Mouse (Mus musculus): ENCODE results near the gene Lrba. TPM values are rescaled to one million over a fixed set of nuclear protein-coding genes. Genes with fewer than 3 reads are reported as not detected.

The Lrba gene
- polyA plus RNA-seq, 1 experiment from 2014 or later = 4.6 TPM

DNA sequence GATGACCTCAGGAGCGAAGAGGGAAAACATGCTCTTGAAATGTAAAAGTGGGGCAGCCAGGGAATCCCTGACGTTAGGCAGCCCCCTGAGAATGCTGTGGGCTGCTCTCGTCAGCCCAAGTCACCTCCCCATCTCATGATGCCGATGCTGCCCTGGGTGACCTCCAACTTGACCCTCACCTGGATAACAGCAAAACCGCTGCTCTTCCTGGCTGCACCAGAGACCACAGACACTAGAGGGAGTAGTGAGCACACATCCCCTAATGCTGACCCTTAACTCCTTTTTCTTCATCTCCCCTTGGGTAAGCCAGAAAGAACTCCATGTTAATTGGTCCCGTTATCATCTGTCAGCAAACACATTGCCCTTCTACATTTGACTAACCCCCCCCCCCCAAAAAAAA is 572.2 kb downstream of the Lrba start:
- no peak overlapping the region for H3K4me3 ChIP-seq (replicated peaks)
- ATAC-seq (ENCODE audit: insufficient read depth, low FRiP score, low read depth) = no peak
- no peaks in the 10 kb centered on the region for H3K9me3 ChIP-seq
- no peak overlapping the region for H3K9ac ChIP-seq
- 0 out of 2 replicates have a peak, but pooled peaks cover 6% of the 10 kb centered on the region for H3K4me1 ChIP-seq
- H3K4me2 ChIP-seq = no peak overlapping the region
- no peak overlapping the region for H3K27ac ChIP-seq
- no peaks in the 10 kb centered on the region for H3K27me3 ChIP-seq (replicated peaks)
- H3K36me3 ChIP-seq = no peaks in the 10 kb centered on the region
- WGBS = 43% methylated on average over 6 of the region's 6 CpGs

DNA sequence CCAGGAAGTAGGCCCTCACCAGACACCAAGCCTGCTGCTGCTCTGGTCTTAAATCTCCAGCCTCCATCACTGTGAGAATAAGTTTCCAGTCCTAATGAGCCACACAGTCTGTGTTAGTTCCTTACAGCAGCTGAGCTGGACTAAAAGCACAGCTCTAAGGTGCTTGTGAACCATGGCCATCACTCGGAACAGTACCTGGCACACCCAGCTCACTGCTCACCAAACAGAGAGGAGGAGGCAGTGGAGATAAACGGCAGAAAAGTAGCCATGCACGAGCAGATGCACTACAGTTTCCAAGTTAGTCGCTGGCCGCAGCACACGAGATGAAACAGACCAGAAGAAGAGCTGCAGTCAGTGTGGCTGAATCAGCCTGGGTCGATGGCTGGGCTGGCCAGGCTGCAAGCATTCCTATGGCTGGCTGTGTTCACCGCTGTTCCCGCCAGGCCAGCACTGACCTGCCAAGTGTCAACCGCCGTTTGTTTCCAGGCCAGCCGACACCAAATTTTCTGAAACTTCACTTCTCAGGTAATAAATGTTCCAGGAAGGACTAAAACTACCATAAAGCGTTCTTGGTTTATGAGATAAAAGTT is 573.5 kb downstream of the Lrba start:
- WGBS = 72% methylated on average over 13 of the region's 13 CpGs
- no peak overlapping the region for H3K4me2 ChIP-seq
- ATAC-seq (ENCODE audit: insufficient read depth, low FRiP score, low read depth) = no peak
- H3K27ac ChIP-seq = no peak overlapping the region
- H3K9me3 ChIP-seq = no peaks in the 10 kb centered on the region
- no peak overlapping the region for H3K4me3 ChIP-seq (replicated peaks)
- H3K27me3 ChIP-seq (replicated peaks) = no peaks in the 10 kb centered on the region
- 0 out of 2 replicates have a peak, but pooled peaks cover 6% of the 10 kb centered on the region for H3K4me1 ChIP-seq
- H3K36me3 ChIP-seq = no peaks in the 10 kb centered on the region
- H3K9ac ChIP-seq = no peak overlapping the region

DNA sequence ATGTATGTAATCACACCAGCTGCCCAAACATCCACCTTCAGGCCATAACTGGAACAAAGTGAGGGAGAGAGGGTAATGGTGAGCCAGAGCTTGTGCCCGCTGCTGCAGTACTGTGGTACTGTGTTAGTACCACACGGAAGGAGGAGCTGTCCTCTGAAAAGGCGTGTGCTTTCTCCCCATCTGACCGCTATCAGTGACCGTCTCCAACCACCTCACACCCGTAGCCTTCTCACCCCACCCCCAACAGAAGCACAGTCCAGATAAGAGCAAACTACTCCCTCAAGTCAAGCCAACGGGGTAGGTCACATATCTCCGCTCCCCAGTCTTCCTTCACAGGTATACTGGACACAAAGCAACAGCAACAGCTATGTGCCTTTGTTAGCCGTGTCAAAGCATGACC is 574.6 kb downstream of the Lrba start:
- Histone ChIP-seq H3K4me1 (no peaks in the 10 kb centered on the region), H3K9me3 (no peaks in the 10 kb centered on the region), H3K4me2 (no peak overlapping the region), H3K4me3 (replicated peaks) (no peak overlapping the region), H3K27ac (no peak overlapping the region), H3K27me3 (replicated peaks) (no peaks in the 10 kb centered on the region), H3K36me3 (no peaks in the 10 kb centered on the region), H3K9ac (no peak overlapping the region)
- WGBS = 86% methylated on average over 9 of the region's 9 CpGs
- peak; percentile 97 for ATAC-seq (ENCODE audit: insufficient read depth, low FRiP score, low read depth)

DNA sequence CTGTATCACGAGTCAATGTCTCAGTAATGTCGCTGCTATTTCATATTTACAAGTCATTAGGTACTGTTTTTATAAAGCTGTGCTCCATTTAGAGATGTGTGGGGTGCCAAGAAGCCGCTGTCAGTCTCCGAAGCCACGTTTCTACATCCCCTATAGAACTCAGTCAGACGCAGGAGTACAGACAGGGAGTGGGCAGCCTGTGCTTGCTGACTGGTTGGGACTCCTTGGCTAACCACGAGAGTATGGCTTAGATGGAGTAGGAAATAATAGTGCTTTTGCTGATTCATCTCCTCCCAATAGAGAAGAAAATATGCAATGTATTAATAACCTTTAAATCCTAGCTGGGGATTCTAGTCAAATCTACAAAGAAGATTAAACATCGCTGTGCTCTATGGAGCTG is 576.4 kb downstream of the Lrba start:
- no peak overlapping the region for H3K27ac ChIP-seq
- H3K9ac ChIP-seq = no peak overlapping the region
- WGBS = 77% methylated on average over 8 of the region's 8 CpGs
- no peaks in the 10 kb centered on the region for H3K27me3 ChIP-seq (replicated peaks)
- H3K4me2 ChIP-seq = no peak overlapping the region
- no peaks in the 10 kb centered on the region for H3K9me3 ChIP-seq
- ATAC-seq (ENCODE audit: insufficient read depth, low FRiP score, low read depth) = no peak
- H3K4me3 ChIP-seq (replicated peaks) = no peak overlapping the region
- no peaks in the 10 kb centered on the region for H3K36me3 ChIP-seq
- H3K4me1 ChIP-seq = no peaks in the 10 kb centered on the region

DNA sequence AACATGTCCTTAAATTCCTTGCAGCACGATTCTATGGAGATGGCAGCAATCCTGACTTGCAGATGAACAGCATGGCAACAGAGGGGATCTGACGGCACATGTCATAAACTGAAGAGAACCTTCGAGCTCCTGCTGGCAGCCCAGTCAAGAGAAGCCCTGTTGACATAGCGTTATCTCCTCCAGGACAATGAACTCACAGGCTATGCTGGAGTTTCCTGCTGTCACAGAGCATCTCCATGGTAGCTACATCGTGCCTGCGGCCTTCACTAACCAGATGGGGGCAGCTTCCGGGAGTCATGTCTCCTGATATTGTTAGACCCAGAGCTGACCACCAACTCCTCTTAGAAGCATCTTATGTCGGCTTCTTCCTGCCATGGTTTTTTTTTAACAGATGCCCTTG is 578.3 kb downstream of the Lrba start:
- Histone ChIP-seq H3K4me2 (no peak overlapping the region), H3K9me3 (no peaks in the 10 kb centered on the region), H3K27ac (no peak overlapping the region), H3K27me3 (replicated peaks) (no peaks in the 10 kb centered on the region), H3K4me3 (replicated peaks) (no peak overlapping the region), H3K36me3 (no peaks in the 10 kb centered on the region), H3K4me1 (no peaks in the 10 kb centered on the region), H3K9ac (no peak overlapping the region)
- no peak for ATAC-seq (ENCODE audit: insufficient read depth, low FRiP score, low read depth)
- WGBS = 52% methylated on average over 8 of the region's 8 CpGs

DNA sequence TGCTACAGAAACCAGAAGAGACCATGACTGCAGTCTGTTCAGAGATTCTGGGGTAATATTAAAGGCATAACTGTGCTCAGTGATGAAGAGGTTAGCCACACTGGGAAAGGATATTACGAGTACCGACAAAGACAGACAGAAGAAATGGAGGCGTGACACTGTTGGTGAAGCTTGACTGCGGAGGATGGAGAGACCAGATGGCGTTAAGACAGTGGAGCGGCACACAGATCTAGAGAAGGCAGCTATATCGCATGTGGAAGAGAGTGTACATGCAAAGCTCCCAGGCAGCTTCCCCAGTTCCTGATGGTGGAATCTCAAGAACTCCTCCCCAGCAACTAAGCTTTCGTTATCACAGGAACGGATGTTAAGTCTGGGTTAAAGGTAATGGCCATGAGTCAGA is 579.8 kb downstream of the Lrba start:
- Histone ChIP-seq H3K4me2 (no peak overlapping the region), H3K4me3 (replicated peaks) (no peak overlapping the region), H3K9ac (no peak overlapping the region), H3K9me3 (no peaks in the 10 kb centered on the region), H3K27me3 (replicated peaks) (no peaks in the 10 kb centered on the region), H3K36me3 (no peaks in the 10 kb centered on the region), H3K4me1 (no peaks in the 10 kb centered on the region), H3K27ac (no peak overlapping the region)
- WGBS = 93% methylated on average over 9 of the region's 9 CpGs
- ATAC-seq (ENCODE audit: insufficient read depth, low FRiP score, low read depth) = no peak

DNA sequence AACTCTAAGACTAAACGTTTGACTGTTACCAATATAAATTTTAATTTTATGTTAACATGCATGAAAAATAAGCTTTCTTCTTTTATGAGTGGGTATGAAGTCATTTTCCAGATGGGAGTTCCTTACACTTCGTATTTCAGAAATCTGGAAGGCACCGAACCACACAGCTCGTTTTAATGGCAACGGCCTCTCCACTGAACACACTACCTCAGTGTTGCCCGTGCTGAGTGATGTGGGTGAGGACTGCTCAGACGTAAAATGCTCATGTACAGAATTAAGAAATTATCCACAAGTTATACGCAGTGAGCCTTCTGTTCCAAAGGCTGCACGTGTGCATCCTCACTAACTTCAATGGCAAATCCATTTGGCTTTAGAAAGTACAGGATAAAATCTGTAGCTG is 582.4 kb downstream of the Lrba start:
- WGBS = 90% methylated on average over 9 of the region's 9 CpGs
- ATAC-seq (ENCODE audit: insufficient read depth, low FRiP score, low read depth) = no peak
- Histone ChIP-seq H3K9me3 (no peaks in the 10 kb centered on the region), H3K9ac (no peak overlapping the region), H3K4me2 (no peak overlapping the region), H3K27ac (no peak overlapping the region), H3K36me3 (no peaks in the 10 kb centered on the region), H3K27me3 (replicated peaks) (no peaks in the 10 kb centered on the region), H3K4me3 (replicated peaks) (no peak overlapping the region), H3K4me1 (no peaks in the 10 kb centered on the region)

DNA sequence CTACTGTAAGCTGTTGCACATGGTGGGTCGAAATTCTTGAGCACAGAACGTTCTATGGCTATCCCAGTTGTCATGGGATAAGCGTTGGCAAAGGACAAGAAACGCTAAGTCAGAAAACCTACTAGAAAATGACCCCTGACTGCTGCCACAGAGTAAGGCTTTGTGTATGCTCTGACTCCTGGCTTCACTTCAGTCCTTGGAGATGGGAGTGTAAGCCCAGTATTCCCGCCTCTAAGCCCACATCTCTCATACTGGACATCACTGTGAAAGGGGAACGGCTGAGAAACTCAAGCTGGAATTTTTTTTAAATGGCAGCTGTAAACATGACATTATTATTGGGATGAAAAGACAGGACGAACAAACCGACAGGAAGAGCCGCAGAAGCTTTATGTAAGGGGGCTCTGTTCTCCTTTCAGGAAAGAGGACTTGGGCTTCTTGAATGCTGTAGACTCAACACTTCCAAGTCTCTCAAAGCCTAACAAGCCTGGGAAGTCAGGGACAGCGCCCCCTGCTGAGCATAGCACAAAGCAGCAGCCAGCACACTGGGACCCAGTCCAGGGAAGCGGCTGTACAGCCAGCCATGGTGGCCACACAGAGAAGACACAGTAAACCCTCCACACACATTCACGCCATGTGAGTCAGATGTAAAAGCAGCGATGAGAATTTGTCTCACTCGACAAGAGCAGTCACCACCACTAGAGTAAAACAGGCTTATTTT is 583.4 kb downstream of the Lrba start:
- ATAC-seq (ENCODE audit: insufficient read depth, low FRiP score, low read depth) = no peak
- Histone ChIP-seq H3K4me2 (no peak overlapping the region), H3K9ac (no peak overlapping the region), H3K4me3 (replicated peaks) (no peak overlapping the region), H3K9me3 (no peaks in the 10 kb centered on the region), H3K36me3 (no peaks in the 10 kb centered on the region), H3K27ac (no peak overlapping the region), H3K27me3 (replicated peaks) (no peaks in the 10 kb centered on the region), H3K4me1 (no peaks in the 10 kb centered on the region)
- WGBS = 69% methylated on average over 14 of the region's 14 CpGs

DNA sequence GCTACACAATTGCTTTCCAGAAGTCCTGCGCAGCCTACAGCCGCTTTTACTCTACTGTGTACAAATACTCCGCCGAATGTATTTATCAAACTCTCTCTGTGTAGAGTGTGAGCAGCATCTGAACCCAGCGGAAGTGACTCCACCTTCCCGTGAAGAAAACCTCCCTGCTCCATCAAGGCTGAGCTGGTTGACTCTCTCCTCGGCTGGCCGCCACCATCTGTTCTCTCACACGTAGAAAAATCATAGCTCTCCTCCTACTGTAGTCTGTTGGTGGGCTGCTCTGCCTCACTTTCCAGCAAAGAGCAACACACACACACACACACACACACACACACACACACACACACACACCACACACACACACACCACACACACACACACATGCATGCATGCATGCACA is 584.7 kb downstream of the Lrba start:
- Histone ChIP-seq H3K36me3 (no peaks in the 10 kb centered on the region), H3K27me3 (replicated peaks) (no peaks in the 10 kb centered on the region), H3K9me3 (no peaks in the 10 kb centered on the region), H3K27ac (peak overlapping the region; percentile 67), H3K9ac (no peak overlapping the region), H3K4me1 (no peaks in the 10 kb centered on the region), H3K4me3 (replicated peaks) (no peak overlapping the region), H3K4me2 (no peak overlapping the region)
- ATAC-seq (ENCODE audit: insufficient read depth, low FRiP score, low read depth) = no peak
- 50% methylated on average over 9 of the region's 9 CpGs for WGBS

DNA sequence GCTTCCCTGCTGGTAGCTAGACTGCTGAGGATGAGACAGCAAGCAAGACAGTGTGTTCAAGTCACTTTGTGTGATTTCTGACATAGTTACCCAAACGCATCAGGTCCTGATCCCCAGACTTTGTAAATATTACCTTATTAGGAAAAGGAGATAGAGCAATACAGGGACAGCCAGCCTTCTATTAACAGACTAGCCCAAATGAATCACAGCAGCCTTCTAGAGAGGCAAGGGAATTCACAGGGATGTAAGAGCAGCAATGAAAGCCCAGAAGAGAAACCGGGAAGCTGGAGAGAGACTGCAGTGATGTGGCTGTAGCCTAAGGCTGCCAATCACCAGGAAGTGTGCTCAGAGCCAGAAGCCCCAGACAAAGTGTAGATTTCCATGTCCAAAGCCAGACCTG is 585.2 kb downstream of the Lrba start:
- no peaks in the 10 kb centered on the region for H3K4me1 ChIP-seq
- no peaks in the 10 kb centered on the region for H3K36me3 ChIP-seq
- no peaks in the 10 kb centered on the region for H3K27me3 ChIP-seq (replicated peaks)
- no peaks in the 10 kb centered on the region for H3K9me3 ChIP-seq
- H3K9ac ChIP-seq = no peak overlapping the region
- peak overlapping the region; percentile 67 for H3K27ac ChIP-seq
- WGBS = 27% methylated on average over 2 of the region's 2 CpGs
- ATAC-seq (ENCODE audit: insufficient read depth, low FRiP score, low read depth) = no peak
- H3K4me2 ChIP-seq = no peak overlapping the region
- H3K4me3 ChIP-seq (replicated peaks) = no peak overlapping the region

DNA sequence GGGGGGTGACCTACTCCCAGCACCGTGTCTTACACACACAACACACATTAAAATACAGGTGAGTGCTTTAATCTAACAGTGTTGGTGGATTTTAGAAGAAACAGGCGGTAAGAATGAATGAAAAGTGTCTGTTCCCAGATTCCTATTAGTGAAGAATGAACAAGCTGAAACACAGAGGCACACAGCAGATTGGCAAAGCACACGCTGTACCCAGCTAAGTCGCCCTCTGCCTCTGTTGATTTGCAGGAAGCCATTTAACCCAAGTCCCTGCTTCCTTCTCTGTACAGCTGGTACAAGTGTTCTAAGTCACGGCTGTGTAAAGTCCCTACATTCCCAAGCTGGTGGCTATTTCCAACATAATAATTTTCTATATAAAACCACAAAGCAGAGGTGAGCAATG is 586.4 kb downstream of the Lrba start:
- Histone ChIP-seq H3K27me3 (replicated peaks) (no peaks in the 10 kb centered on the region), H3K4me1 (no peaks in the 10 kb centered on the region), H3K4me3 (replicated peaks) (no peak overlapping the region), H3K36me3 (no peaks in the 10 kb centered on the region), H3K4me2 (no peak overlapping the region), H3K9ac (no peak overlapping the region), H3K9me3 (no peaks in the 10 kb centered on the region), H3K27ac (no peak overlapping the region)
- WGBS = 85% methylated on average over 5 of the region's 5 CpGs
- ATAC-seq (ENCODE audit: insufficient read depth, low FRiP score, low read depth) = no peak

DNA sequence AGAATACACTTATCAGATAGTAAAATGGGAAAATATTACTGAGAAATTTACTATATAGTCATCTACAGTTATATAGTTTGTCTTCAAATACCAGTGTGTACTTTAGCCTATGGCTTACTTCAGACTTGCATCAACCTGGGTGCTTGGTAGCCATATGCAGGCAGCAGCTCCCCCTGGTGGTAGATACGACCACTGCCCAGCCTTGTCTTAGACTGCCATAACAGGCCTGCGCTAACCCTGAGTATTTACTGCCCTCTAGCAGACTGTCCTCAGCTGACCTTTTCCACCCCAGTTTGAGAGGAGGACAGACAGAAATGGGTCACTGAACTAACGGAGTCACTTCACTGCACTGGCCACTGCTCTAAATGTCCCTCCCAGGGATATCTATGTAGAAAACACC is 588.2 kb downstream of the Lrba start:
- WGBS = 26% methylated on average over 3 of the region's 3 CpGs
- ATAC-seq (ENCODE audit: insufficient read depth, low FRiP score, low read depth) = peak; percentile 75; the same call in 1 of the 2 replicates
- no peak overlapping the region for H3K4me3 ChIP-seq (replicated peaks)

More for the DNA sequence above, 588.2 kb downstream of the Lrba start:
- Histone ChIP-seq H3K36me3 (no peaks in the 10 kb centered on the region), H3K9me3 (no peaks in the 10 kb centered on the region), H3K4me1 (no peaks in the 10 kb centered on the region), H3K9ac (no peak overlapping the region), H3K27me3 (replicated peaks) (no peaks in the 10 kb centered on the region), H3K27ac (no peak overlapping the region), H3K4me2 (no peak overlapping the region)

Measured in stomach, embryonic 15.5 days (tissue).